Mouse (Mus musculus) B cell, adult 2 months (primary cell): ENCODE results near the gene Espnl.

ENCODE experiments used
- DNase-seq, 2 experiments: peaks; one replicate each; pipeline ENCODE4 v3.0.0; 2022

The Espnl gene

GRCm38 (mm10) chr1:91321760-91322438, at the start of gene Espnl:
TSS of gene Espnl (plus strand) at chr1:91322075.
- DNase-seq, result no peak

- no peak for DNase-seq
Observed at GRCm38 (mm10) chr1:91272260-91272659, 49.6 kb upstream of the Espnl start.

GRCm38 (mm10) chr1:91276581-91276980, 45.3 kb upstream of the Espnl start:
- DNase-seq, result no peak

GRCm38 (mm10) chr1:91277480-91277879, 44.4 kb upstream of the Espnl start:
- DNase-seq, result no peak

GRCm38 (mm10) chr1:91278410-91279119, 43.3 kb upstream of the Espnl start:
- DNase-seq, result no peak

GRCm38 (mm10) chr1:91279126-91279525, 42.7 kb upstream of the Espnl start:
- no peak for DNase-seq

- DNase-seq, result peak in 1 of 2 experiments; percentile 8
Observed at GRCm38 (mm10) chr1:91282582-91282981, 39.3 kb upstream of the Espnl start.

GRCm38 (mm10) chr1:91289375-91289774, 32.5 kb upstream of the Espnl start:
- DNase-seq, result no peak

- no peak for DNase-seq
Observed at GRCm38 (mm10) chr1:91292101-91292825, 29.6 kb upstream of the Espnl start.

GRCm38 (mm10) chr1:91295544-91295943, 26.3 kb upstream of the Espnl start:
- DNase-seq, result no peak

- DNase-seq, result peak; percentile 91 to 94
Observed at GRCm38 (mm10) chr1:91297799-91298744, 23.8 kb upstream of the Espnl start, which contains the start of gene Scly. TSS of gene Scly (plus strand) at chr1:91298338.

GRCm38 (mm10) chr1:91299026-91299706, 22.7 kb upstream of the Espnl start:
- DNase-seq, result peak in 1 of 2 experiments; percentile 20

GRCm38 (mm10) chr1:91299707-91300426, 22.0 kb upstream of the Espnl start:
- DNase-seq, result no peak

GRCm38 (mm10) chr1:91301206-91301920, 20.5 kb upstream of the Espnl start:
- DNase-seq, result no peak

GRCm38 (mm10) chr1:91302021-91302420, 19.9 kb upstream of the Espnl start:
- no peak for DNase-seq

- DNase-seq, result no peak
Observed at GRCm38 (mm10) chr1:91304621-91305020, 17.3 kb upstream of the Espnl start.

GRCm38 (mm10) chr1:91309366-91310085, 12.3 kb upstream of the Espnl start:
- no peak for DNase-seq

GRCm38 (mm10) chr1:91312273-91312672, 9.6 kb upstream of the Espnl start:
- DNase-seq, result no peak

- no peak for DNase-seq
Observed at GRCm38 (mm10) chr1:91313251-91313650, 8.6 kb upstream of the Espnl start.

- DNase-seq, result no peak
Observed at GRCm38 (mm10) chr1:91317656-91318055, 4.2 kb upstream of the Espnl start.
